Mouse (Mus musculus): ENCODE data around the gene Odf3b.

Gene Odf3b

DNA sequence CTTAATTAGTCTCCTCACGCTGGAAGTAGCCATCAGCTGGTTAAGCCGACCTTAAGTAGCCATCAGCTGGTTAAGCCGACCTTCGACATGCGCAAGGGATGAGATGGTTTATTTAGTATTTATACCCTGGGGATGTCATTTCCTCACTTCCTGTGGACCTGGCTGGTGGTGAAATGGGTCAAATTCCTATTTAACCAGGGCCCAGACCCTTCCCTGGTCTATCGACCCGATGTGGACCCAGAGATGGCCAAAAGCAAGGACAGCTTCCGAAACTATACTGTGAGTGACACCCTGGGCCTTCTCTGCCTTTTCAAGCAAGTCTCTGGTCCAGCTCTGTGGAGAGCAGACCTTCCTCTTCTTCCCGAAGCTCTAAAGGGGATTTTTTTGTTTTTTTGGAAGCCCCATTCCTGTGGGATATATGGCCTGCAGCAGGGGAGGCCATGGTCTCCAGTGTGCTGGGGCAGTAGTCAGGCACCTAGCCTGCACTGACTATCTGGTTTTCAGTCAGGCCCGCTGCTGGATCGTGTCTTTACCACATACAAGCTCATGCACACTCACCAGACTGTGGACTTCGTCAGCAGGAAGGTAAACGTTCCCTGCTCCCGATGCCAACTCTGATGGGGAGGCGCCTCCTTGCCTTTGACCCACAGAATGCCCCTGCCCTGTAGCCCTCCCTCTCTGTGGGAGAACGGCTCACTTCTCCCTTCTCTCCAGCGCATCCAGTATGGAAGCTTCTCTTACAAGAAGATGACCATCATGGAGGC, 44.1 kb downstream of the Odf3b start:
- DNase-seq (ENCODE audit: low spot score in 2 of 2): no peak

DNA sequence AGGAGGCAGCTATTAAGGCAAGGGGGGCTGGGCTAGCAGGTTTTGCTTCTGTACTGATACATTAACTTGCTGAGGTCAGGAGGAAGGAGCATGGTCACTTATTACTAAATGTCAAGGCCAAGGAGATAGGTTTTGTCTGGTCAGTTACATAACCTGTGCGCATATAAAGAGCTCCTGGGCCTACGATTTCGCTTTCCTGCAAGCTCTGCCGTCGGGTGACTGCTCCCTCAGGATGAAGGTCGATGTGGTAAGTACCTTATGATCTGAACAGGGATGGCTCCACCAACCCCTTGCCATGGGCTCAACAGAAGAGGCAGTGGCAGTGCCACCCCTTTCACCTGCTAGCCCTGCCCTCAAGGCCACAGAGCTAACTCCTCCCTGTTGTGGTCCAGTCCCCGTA, 44.8 kb downstream of the Odf3b start, which contains the start of gene Miox:
Gene Miox (plus strand): TSS at position 128 of the 400 bp plus-strand sequence.
- no peak for DNase-seq (ENCODE audit: low spot score in 2 of 2)
